Mouse (Mus musculus): ENCODE measurements at regions not wholly inside any gene's neighbourhood (a gene's known extent, or its start where the extent isn't known, plus 50 kb on each side); places are given as distances from the start of the nearest gene placed in this dataset.

DNA sequence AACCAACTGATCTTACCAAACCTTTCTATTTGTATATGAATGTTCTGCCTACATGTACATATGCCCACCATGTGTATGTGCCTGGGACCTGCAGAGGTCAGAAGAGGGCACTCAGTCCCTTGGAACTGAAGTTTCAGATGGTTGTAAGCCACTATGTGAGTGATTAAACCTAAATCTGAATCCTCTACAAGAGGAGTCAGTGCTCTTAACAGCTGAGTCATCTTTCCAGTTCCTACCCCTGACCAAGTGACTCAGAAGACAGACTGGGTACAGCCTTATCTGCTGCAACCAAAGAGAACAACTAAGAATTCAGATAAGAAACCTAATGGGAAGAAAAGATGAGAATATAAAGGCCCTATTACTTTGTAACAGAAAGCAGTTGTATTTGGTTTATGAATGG lies 317.9 kb downstream of the Pax3 start:
- TF ChIP-seq POLR2A (IDR thresholded peaks at IDR 0.05; ENCODE audit: low read depth, low read length) (no peak), CTCF (IDR thresholded peaks at IDR 0.05; ENCODE audit: extremely low read depth, insufficient read length, insufficient replicate concordance, low read depth, low read length) (no peak)
